8 mouse cellular contexts compared by ENCODE assay signal in the genomic region with DNA sequence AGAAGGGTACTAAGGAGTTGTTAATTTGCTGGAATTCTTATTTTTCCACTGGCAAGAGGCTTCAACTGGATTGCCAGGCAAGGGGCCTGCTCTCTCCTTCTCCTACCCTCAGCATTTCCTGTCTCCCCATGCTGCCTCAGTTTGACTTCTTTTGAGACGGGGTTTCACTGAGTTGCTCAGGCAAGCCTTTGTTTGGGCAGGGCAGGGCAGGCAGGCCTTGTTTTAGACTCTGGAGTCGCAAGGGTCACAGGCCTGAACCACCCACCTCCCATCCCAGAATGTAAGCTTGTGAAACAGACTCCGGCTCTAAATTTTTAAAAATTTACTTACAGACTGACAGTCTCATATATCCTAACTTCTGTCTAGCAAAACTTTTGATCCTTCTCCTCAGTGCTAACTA. TPM values are rescaled to one million over a fixed set of nuclear protein-coding genes. Genes with fewer than 3 reads are reported as not detected.
A peak's percentile ranks its signal among the peaks of the same experiment; 100 is the strongest.
DNase-seq lines count a peak whose midpoint lies in the region; ATAC-seq and TF ChIP-seq lines count a peak whose summit lies in the region.

No protein-coding gene starts in this region.

- H3K4me2 ChIP-seq in embryonic facial prominence, embryonic 14.5 days (ENCODE audit: low read depth, low read length): peak overlapping the region; percentile 85
- peak overlapping the region; percentile 72 for H3K4me2 ChIP-seq in neural tube, embryonic 15.5 days

- peak overlapping the region; percentile 98 for H3K27ac ChIP-seq in left cerebral cortex, adult 2 months
- peak overlapping the region; percentile 99 for H3K27ac ChIP-seq in embryonic facial prominence, embryonic 14.5 days (replicated peaks; ENCODE audit: low read depth, low read length)
- peak overlapping the region; percentile 97 for H3K27ac ChIP-seq in limb, embryonic 10.5 days
- peak overlapping the region; percentile 99 for H3K27ac ChIP-seq in neural tube, embryonic 15.5 days (replicated peaks)

- H3K4me1 ChIP-seq in embryonic facial prominence, embryonic 14.5 days (ENCODE audit: control insufficient read depth, insufficient read depth, low read length): peaks cover 8% of the 10 kb centered on the region; the same call in 1 of the 2 replicates
- H3K4me1 ChIP-seq in limb, embryonic 10.5 days: peaks cover 24% of the 10 kb centered on the region
- H3K4me1 ChIP-seq in neural tube, embryonic 15.5 days: peaks cover 17% of the 10 kb centered on the region

- no peak overlapping the region for H3K4me3 ChIP-seq in left cerebral cortex, adult 2 months
- no peak overlapping the region for H3K4me3 ChIP-seq in embryonic facial prominence, embryonic 14.5 days (ENCODE audit: low read depth, low read length)
- no peak overlapping the region for H3K4me3 ChIP-seq in limb, embryonic 10.5 days
- H3K4me3 ChIP-seq in neural tube, embryonic 15.5 days (replicated peaks): no peak overlapping the region

- WGBS in embryonic facial prominence, embryonic 14.5 days: 48% methylated on average over 3 of the region's 3 CpGs
- WGBS in limb, embryonic 10.5 days: 53% methylated on average over 3 of the region's 3 CpGs
- 44% methylated on average over 3 of the region's 3 CpGs for WGBS in neural tube, embryonic 15.5 days

- no peak overlapping the region for H3K9ac ChIP-seq in embryonic facial prominence, embryonic 14.5 days (ENCODE audit: low read depth, low read length)
- H3K9ac ChIP-seq in neural tube, embryonic 15.5 days (replicated peaks): no peak overlapping the region

- TF ChIP-seq CTCF in left cerebral cortex, adult 2 months (IDR thresholded peaks at IDR 0.05): no peak

- no peaks in the 10 kb centered on the region for H3K27me3 ChIP-seq in embryonic facial prominence, embryonic 14.5 days (replicated peaks; ENCODE audit: control insufficient read depth, insufficient read depth, low read length)
- no peaks in the 10 kb centered on the region for H3K27me3 ChIP-seq in limb, embryonic 10.5 days (ENCODE audit: low read depth, poor library complexity, severe bottlenecking)
- H3K27me3 ChIP-seq in neural tube, embryonic 15.5 days (replicated peaks): no peaks in the 10 kb centered on the region

- no peak for DNase-seq in left cerebral cortex, adult 2 months (ENCODE audit: extremely low spot score in 1 of 2, low spot score in 2 of 2)
- no peak for DNase-seq in left cerebral cortex, postnatal 10 days (ENCODE audit: extremely low spot score in 1 of 2, low spot score in 2 of 2)
- DNase-seq in embryonic facial prominence, embryonic 14.5 days (ENCODE audit: low spot score): no peak
- no peak for DNase-seq in limb, embryonic 10.5 days (ENCODE audit: low spot score)
- no peak for DNase-seq in spleen, postnatal 14 days (ENCODE audit: low spot score in 2 of 2)
- DNase-seq in left cerebral cortex, postnatal 4 days: no peak
- DNase-seq in ovary, postnatal 14 days (ENCODE audit: low spot score): no peak

- intact Hi-C loops in left cerebral cortex, adult 2 months (cut with DNase I): no loop called here
- intact Hi-C loops in left cerebral cortex, postnatal 10 days (cut with DNase I): no loop called here
- intact Hi-C loops in left cerebral cortex, postnatal 4 days (cut with DNase I): no loop called here

- no peak for ATAC-seq in embryonic facial prominence, embryonic 14.5 days (ENCODE audit: low read depth)
- ATAC-seq in neural tube, embryonic 15.5 days (ENCODE audit: low FRiP score): no peak

- H3K36me3 ChIP-seq in embryonic facial prominence, embryonic 14.5 days (ENCODE audit: control insufficient read depth, insufficient read depth, low read length): peaks cover 21% of the 10 kb centered on the region
- peaks cover 25% of the 10 kb centered on the region for H3K36me3 ChIP-seq in limb, embryonic 10.5 days
- H3K36me3 ChIP-seq in neural tube, embryonic 15.5 days: peaks cover 8% of the 10 kb centered on the region

- H3K9me3 ChIP-seq in embryonic facial prominence, embryonic 14.5 days (ENCODE audit: control insufficient read depth, low read length): no peaks in the 10 kb centered on the region
- H3K9me3 ChIP-seq in limb, embryonic 10.5 days (replicated peaks): no peaks in the 10 kb centered on the region
- H3K9me3 ChIP-seq in neural tube, embryonic 15.5 days (replicated peaks): no peaks in the 10 kb centered on the region

RNA-seq across cellular contexts. Expression of gene Hspa8, which starts 1.7 kb away (rescaled TPM):
- total RNA-seq in left cerebral cortex, adult 2 months (2021): 1,000 to 10,000 TPM; 2,321 to 2,378 TPM
- total RNA-seq in left cerebral cortex, postnatal 10 days (2021): 1,000 to 10,000 TPM; 2,142 to 2,231 TPM
- polyA plus RNA-seq in embryonic facial prominence, embryonic 14.5 days (2014; fragmentation: Nextera tagmentation; extraction: Ambion mirVana): 2,298 and 2,577 TPM in 2 replicates
- 3,450 and 4,164 TPM in 2 replicates for polyA plus RNA-seq in limb, embryonic 10.5 days (2016; fragmentation: Nextera tagmentation; extraction: Ambion mirVana)
- 3,055 and 3,120 TPM in 2 replicates for polyA plus RNA-seq in neural tube, embryonic 15.5 days (2015; fragmentation: Nextera tagmentation; extraction: Ambion mirVana)
- 1,000 to 10,000 TPM; 2,038 to 2,082 TPM for total RNA-seq in left cerebral cortex, postnatal 4 days (2021)
